Mouse (Mus musculus): ENCODE results near the gene Tjp2. TPM values are rescaled to one million over a fixed set of nuclear protein-coding genes. Genes with fewer than 3 reads are reported as not detected.

Gene Tjp2
- total and polyA plus RNA-seq, 3 experiments = 0.03 to 0.11 TPM; not detected in 1

- no peak for DNase-seq (ENCODE audit: low spot score)
- no peaks in the 10 kb centered on the region for H3K9me3 ChIP-seq (replicated peaks)
- no peak for ATAC-seq (ENCODE audit: extremely low read depth, insufficient number of reproducible peaks, low FRiP score, poor library complexity, severe bottlenecking)
- no peak overlapping the region for H3K4me3 ChIP-seq (ENCODE audit: low read depth, low read length)
- H3K36me3 ChIP-seq (replicated peaks) = no peaks in the 10 kb centered on the region
- TF ChIP-seq GATA2 (IDR thresholded peaks at IDR 0.05; ENCODE audit: borderline replicate concordance, low read depth, low read length) = no peak
- no peak for TF ChIP-seq GATA1 (IDR thresholded peaks at IDR 0.05; ENCODE audit: borderline replicate concordance, low read length)
- TF ChIP-seq CTCF (IDR thresholded peaks at IDR 0.05; ENCODE audit: low read depth, low read length) = no peak
- no peak for TF ChIP-seq POLR2AphosphoS5 (IDR thresholded peaks at IDR 0.05; ENCODE audit: insufficient replicate concordance, low read depth, low read length)
- TF ChIP-seq TAL1 (conservative IDR thresholded peaks at IDR 0.05; ENCODE audit: low read depth, low read length) = no peak
- no peaks in the 10 kb centered on the region for H3K4me1 ChIP-seq (ENCODE audit: insufficient read depth, low read depth, low read length)
- H3K27me3 ChIP-seq (ENCODE audit: insufficient read depth, low read length) = no peaks in the 10 kb centered on the region; the same call in 1 of the 2 replicates
Observed at GRCm38 (mm10) chr19:24183680-24184235, 41.1 kb downstream of the Tjp2 start.

- no peak for ATAC-seq (ENCODE audit: extremely low read depth, insufficient number of reproducible peaks, low FRiP score, poor library complexity, severe bottlenecking)
- H3K9me3 ChIP-seq (replicated peaks) = no peaks in the 10 kb centered on the region
- no peak for TF ChIP-seq POLR2AphosphoS5 (IDR thresholded peaks at IDR 0.05; ENCODE audit: insufficient replicate concordance, low read depth, low read length)
- no peak for TF ChIP-seq CTCF (IDR thresholded peaks at IDR 0.05; ENCODE audit: low read depth, low read length)
- TF ChIP-seq GATA1 (IDR thresholded peaks at IDR 0.05; ENCODE audit: borderline replicate concordance, low read length) = no peak
- no peak for TF ChIP-seq TAL1 (conservative IDR thresholded peaks at IDR 0.05; ENCODE audit: low read depth, low read length)
- TF ChIP-seq GATA2 (IDR thresholded peaks at IDR 0.05; ENCODE audit: borderline replicate concordance, low read depth, low read length) = no peak
Observed at GRCm38 (mm10) chr19:24180415-24180814, 44.4 kb downstream of the Tjp2 start.

GRCm38 (mm10) chr19:24178086-24178485 is 46.7 kb downstream of the Tjp2 start:
- Histone ChIP-seq H3K36me3 (replicated peaks) (no peaks in the 10 kb centered on the region), H3K9me3 (replicated peaks) (no peaks in the 10 kb centered on the region), H3K4me1 (ENCODE audit: insufficient read depth, low read depth, low read length) (no peaks in the 10 kb centered on the region), H3K4me3 (ENCODE audit: low read depth, low read length) (no peak overlapping the region), H3K27me3 (ENCODE audit: insufficient read depth, low read length) (peaks cover 7% of the 10 kb centered on the region; the same call in 1 of the 2 replicates)
- ATAC-seq (ENCODE audit: extremely low read depth, insufficient number of reproducible peaks, low FRiP score, poor library complexity, severe bottlenecking) (no peak), DNase-seq (ENCODE audit: low spot score) (no peak)
- no peak for TF ChIP-seq CTCF (IDR thresholded peaks at IDR 0.05; ENCODE audit: low read depth, low read length)
- TF ChIP-seq GATA2 (IDR thresholded peaks at IDR 0.05; ENCODE audit: borderline replicate concordance, low read depth, low read length) = no peak
- TF ChIP-seq TAL1 (conservative IDR thresholded peaks at IDR 0.05; ENCODE audit: low read depth, low read length) = no peak
- TF ChIP-seq GATA1 (IDR thresholded peaks at IDR 0.05; ENCODE audit: borderline replicate concordance, low read length) = no peak
- TF ChIP-seq POLR2AphosphoS5 (IDR thresholded peaks at IDR 0.05; ENCODE audit: insufficient replicate concordance, low read depth, low read length) = no peak

More at GRCm38 (mm10) chr19:24180415-24180814, 44.4 kb downstream of the Tjp2 start:
- Histone ChIP-seq H3K4me1 (ENCODE audit: insufficient read depth, low read depth, low read length) (no peaks in the 10 kb centered on the region), H3K4me3 (ENCODE audit: low read depth, low read length) (no peak overlapping the region), H3K27me3 (ENCODE audit: insufficient read depth, low read length) (no peaks in the 10 kb centered on the region; the same call in 1 of the 2 replicates), H3K36me3 (replicated peaks) (no peaks in the 10 kb centered on the region)
- no peak for DNase-seq (ENCODE audit: low spot score)

- TF ChIP-seq GATA2 (IDR thresholded peaks at IDR 0.05; ENCODE audit: borderline replicate concordance, low read depth, low read length) = no peak
- TF ChIP-seq POLR2AphosphoS5 (IDR thresholded peaks at IDR 0.05; ENCODE audit: insufficient replicate concordance, low read depth, low read length) = no peak
- no peak for TF ChIP-seq TAL1 (conservative IDR thresholded peaks at IDR 0.05; ENCODE audit: low read depth, low read length)
- no peak for TF ChIP-seq GATA1 (IDR thresholded peaks at IDR 0.05; ENCODE audit: borderline replicate concordance, low read length)
- TF ChIP-seq CTCF (IDR thresholded peaks at IDR 0.05; ENCODE audit: low read depth, low read length) = no peak
- Histone ChIP-seq H3K4me1 (ENCODE audit: insufficient read depth, low read depth, low read length) (no peaks in the 10 kb centered on the region), H3K27me3 (ENCODE audit: insufficient read depth, low read length) (peaks cover 7% of the 10 kb centered on the region; the same call in 1 of the 2 replicates), H3K4me3 (ENCODE audit: low read depth, low read length) (no peak overlapping the region), H3K36me3 (replicated peaks) (no peaks in the 10 kb centered on the region), H3K9me3 (replicated peaks) (no peaks in the 10 kb centered on the region)
- DNase-seq (ENCODE audit: low spot score) = no peak
- no peak for ATAC-seq (ENCODE audit: extremely low read depth, insufficient number of reproducible peaks, low FRiP score, poor library complexity, severe bottlenecking)
Observed at GRCm38 (mm10) chr19:24176692-24177091, 48.1 kb downstream of the Tjp2 start.

GRCm38 (mm10) chr19:24174896-24175295 is 49.9 kb downstream of the Tjp2 start:
- H3K4me3 ChIP-seq (ENCODE audit: low read depth, low read length) = no peak overlapping the region
- ATAC-seq (ENCODE audit: extremely low read depth, insufficient number of reproducible peaks, low FRiP score, poor library complexity, severe bottlenecking) (no peak), DNase-seq (ENCODE audit: low spot score) (no peak)

GRCm38 (mm10) chr19:24173608-24174523 is 51.0 kb downstream of the Tjp2 start:
- Histone ChIP-seq H3K9me3 (replicated peaks) (no peaks in the 10 kb centered on the region), H3K4me1 (ENCODE audit: insufficient read depth, low read depth, low read length) (no peaks in the 10 kb centered on the region), H3K27me3 (ENCODE audit: insufficient read depth, low read length) (peaks cover 7% of the 10 kb centered on the region), H3K36me3 (replicated peaks) (no peaks in the 10 kb centered on the region), H3K4me3 (ENCODE audit: low read depth, low read length) (no peak overlapping the region)
- no peak for DNase-seq (ENCODE audit: low spot score)
- TF ChIP-seq GATA2 (IDR thresholded peaks at IDR 0.05; ENCODE audit: borderline replicate concordance, low read depth, low read length) (no peak), TAL1 (conservative IDR thresholded peaks at IDR 0.05; ENCODE audit: low read depth, low read length) (no peak), GATA1 (IDR thresholded peaks at IDR 0.05; ENCODE audit: borderline replicate concordance, low read length) (no peak), CTCF (IDR thresholded peaks at IDR 0.05; ENCODE audit: low read depth, low read length) (no peak), POLR2AphosphoS5 (IDR thresholded peaks at IDR 0.05; ENCODE audit: insufficient replicate concordance, low read depth, low read length) (no peak)
- no peak for ATAC-seq (ENCODE audit: extremely low read depth, insufficient number of reproducible peaks, low FRiP score, poor library complexity, severe bottlenecking)

More at GRCm38 (mm10) chr19:24174896-24175295, 49.9 kb downstream of the Tjp2 start:
- H3K27me3 ChIP-seq (ENCODE audit: insufficient read depth, low read length) = peaks cover 7% of the 10 kb centered on the region
- H3K36me3 ChIP-seq (replicated peaks) = no peaks in the 10 kb centered on the region
- no peaks in the 10 kb centered on the region for H3K4me1 ChIP-seq (ENCODE audit: insufficient read depth, low read depth, low read length)
- TF ChIP-seq POLR2AphosphoS5 (IDR thresholded peaks at IDR 0.05; ENCODE audit: insufficient replicate concordance, low read depth, low read length) = no peak
- TF ChIP-seq GATA2 (IDR thresholded peaks at IDR 0.05; ENCODE audit: borderline replicate concordance, low read depth, low read length) = no peak
- no peak for TF ChIP-seq TAL1 (conservative IDR thresholded peaks at IDR 0.05; ENCODE audit: low read depth, low read length)
- TF ChIP-seq CTCF (IDR thresholded peaks at IDR 0.05; ENCODE audit: low read depth, low read length) = no peak
- TF ChIP-seq GATA1 (IDR thresholded peaks at IDR 0.05; ENCODE audit: borderline replicate concordance, low read length) = no peak
- no peaks in the 10 kb centered on the region for H3K9me3 ChIP-seq (replicated peaks)

All from G1E (cell line).